Mouse (Mus musculus): ENCODE data around the gene Agmo. TPM values are rescaled to one million over a fixed set of nuclear protein-coding genes. Genes with fewer than 3 reads are reported as not detected.

Gene Agmo
- 0.16 TPM for polyA plus RNA-seq (2017; shearing (Covaris generic))

GRCm38 (mm10) chr12:37241566-37242021 lies at the start of gene Agmo:
Agmo (plus strand) TSS chr12:37241641.

Other genes with a start within 250 kb of the Agmo start
- not detected for gene Meox2, start 133.1 kb upstream of the Agmo start, polyA plus RNA-seq (2017; shearing (Covaris generic))